Mouse (Mus musculus): Measurements from ENCODE around the gene Zc2hc1b. TPM values are rescaled to one million over a fixed set of nuclear protein-coding genes. Genes with fewer than 3 reads are reported as not detected.

Zc2hc1b gene
- polyA plus RNA-seq, 1 experiment, result not detected

- Histone ChIP-seq H3K4me3 (ENCODE audit: insufficient read depth, low read depth, low read length) (no peak overlapping the region), H3K27ac (ENCODE audit: insufficient read depth, low read depth, low read length) (no peak overlapping the region), H3K4me1 (ENCODE audit: control insufficient read depth, insufficient read depth, low read length) (no peaks in the 10 kb centered on the region)
- WGBS, result 77% methylated on average over 4 of the region's 4 CpGs
- no peak for TF ChIP-seq POLR2A (IDR thresholded peaks at IDR 0.05; ENCODE audit: insufficient read depth, low read depth, low read length)
- TF ChIP-seq CTCF (IDR thresholded peaks at IDR 0.05; ENCODE audit: insufficient read depth, low read depth, low read length), result no peak
Observed at GRCm38 (mm10) chr10:13160913-13161312, 16.9 kb downstream of the Zc2hc1b start.

DNA sequence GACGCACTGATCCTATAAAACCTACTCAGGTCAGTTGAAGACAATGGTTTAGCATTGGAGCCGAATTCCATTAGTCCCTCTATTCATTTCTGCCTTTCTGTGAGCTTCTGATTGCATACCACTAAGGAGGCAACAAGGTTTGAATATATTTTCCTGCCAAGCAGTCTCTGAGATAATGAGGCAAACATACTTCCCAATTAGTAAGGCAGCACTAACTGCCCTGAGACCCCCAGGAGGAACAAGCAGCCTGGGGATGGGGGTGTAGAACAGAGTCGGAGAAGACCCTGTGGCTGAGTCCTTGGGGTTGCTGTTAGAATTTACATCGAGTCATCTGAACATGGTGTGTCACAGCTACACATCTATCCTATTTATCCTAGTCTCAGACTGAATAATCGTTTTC lies 22.4 kb downstream of the Zc2hc1b start:
- no peak for TF ChIP-seq POLR2A (IDR thresholded peaks at IDR 0.05; ENCODE audit: insufficient read depth, low read depth, low read length)
- TF ChIP-seq CTCF (IDR thresholded peaks at IDR 0.05; ENCODE audit: insufficient read depth, low read depth, low read length), result no peak
- no peak overlapping the region for H3K4me3 ChIP-seq (ENCODE audit: insufficient read depth, low read depth, low read length)
- 51% methylated on average over 5 of the region's 5 CpGs for WGBS
- H3K4me1 ChIP-seq (ENCODE audit: control insufficient read depth, insufficient read depth, low read length), result no peaks in the 10 kb centered on the region
- no peak overlapping the region for H3K27ac ChIP-seq (ENCODE audit: insufficient read depth, low read depth, low read length)

- Histone ChIP-seq H3K4me3 (ENCODE audit: insufficient read depth, low read depth, low read length) (no peak overlapping the region), H3K4me1 (ENCODE audit: control insufficient read depth, insufficient read depth, low read length) (no peaks in the 10 kb centered on the region), H3K27ac (ENCODE audit: insufficient read depth, low read depth, low read length) (no peak overlapping the region)
- no peak for TF ChIP-seq CTCF (IDR thresholded peaks at IDR 0.05; ENCODE audit: insufficient read depth, low read depth, low read length)
- no peak for TF ChIP-seq POLR2A (IDR thresholded peaks at IDR 0.05; ENCODE audit: insufficient read depth, low read depth, low read length)
- WGBS, result 93% methylated on average over 4 of the region's 4 CpGs
Observed at GRCm38 (mm10) chr10:13152811-13153364, 24.9 kb downstream of the Zc2hc1b start.

DNA sequence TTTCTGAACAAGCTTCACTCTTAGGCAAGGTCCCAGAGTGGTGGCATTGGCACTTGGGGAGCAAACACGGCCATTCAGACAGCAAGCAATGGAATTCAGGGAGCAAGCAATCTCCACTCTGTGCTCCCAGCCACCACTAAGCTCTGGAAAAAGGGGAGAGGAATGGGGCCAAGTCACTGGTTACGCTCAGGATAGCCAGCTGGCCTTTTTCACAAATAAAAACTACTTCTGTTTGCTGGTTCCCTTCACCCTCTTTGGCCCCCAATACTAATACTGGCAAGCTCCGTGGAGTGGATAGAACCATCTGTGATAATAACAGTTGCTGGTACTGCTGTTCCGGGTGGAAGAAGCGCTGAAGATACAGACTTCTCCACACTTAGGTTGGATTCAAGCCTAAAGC lies 26.5 kb downstream of the Zc2hc1b start:
- no peak overlapping the region for H3K27ac ChIP-seq (ENCODE audit: insufficient read depth, low read depth, low read length)
- no peaks in the 10 kb centered on the region for H3K4me1 ChIP-seq (ENCODE audit: control insufficient read depth, insufficient read depth, low read length)
- H3K4me3 ChIP-seq (ENCODE audit: insufficient read depth, low read depth, low read length), result no peak overlapping the region
- TF ChIP-seq POLR2A (IDR thresholded peaks at IDR 0.05; ENCODE audit: insufficient read depth, low read depth, low read length), result no peak
- TF ChIP-seq CTCF (IDR thresholded peaks at IDR 0.05; ENCODE audit: insufficient read depth, low read depth, low read length), result no peak
- 43% methylated on average over 5 of the region's 5 CpGs for WGBS

GRCm38 (mm10) chr10:13150435-13150834 lies 27.4 kb downstream of the Zc2hc1b start:
- H3K27ac ChIP-seq (ENCODE audit: insufficient read depth, low read depth, low read length), result no peak overlapping the region
- H3K4me1 ChIP-seq (ENCODE audit: control insufficient read depth, insufficient read depth, low read length), result no peaks in the 10 kb centered on the region
- 82% methylated on average over 3 of the region's 3 CpGs for WGBS
- no peak overlapping the region for H3K4me3 ChIP-seq (ENCODE audit: insufficient read depth, low read depth, low read length)
- no peak for TF ChIP-seq CTCF (IDR thresholded peaks at IDR 0.05; ENCODE audit: insufficient read depth, low read depth, low read length)

- WGBS, result 84% methylated on average over 2 of the region's 2 CpGs
Observed at GRCm38 (mm10) chr10:13140434-13140833, 37.4 kb downstream of the Zc2hc1b start.

GRCm38 (mm10) chr10:13137906-13138305 lies 39.9 kb downstream of the Zc2hc1b start:
- Histone ChIP-seq H3K27ac (ENCODE audit: insufficient read depth, low read depth, low read length) (no peak overlapping the region), H3K4me1 (ENCODE audit: control insufficient read depth, insufficient read depth, low read length) (no peaks in the 10 kb centered on the region), H3K4me3 (ENCODE audit: insufficient read depth, low read depth, low read length) (no peak overlapping the region)
- no peak for TF ChIP-seq POLR2A (IDR thresholded peaks at IDR 0.05; ENCODE audit: insufficient read depth, low read depth, low read length)
- TF ChIP-seq CTCF (IDR thresholded peaks at IDR 0.05; ENCODE audit: insufficient read depth, low read depth, low read length), result no peak
- WGBS, result 74% methylated on average over 6 of the region's 6 CpGs

More at GRCm38 (mm10) chr10:13140434-13140833, 37.4 kb downstream of the Zc2hc1b start:
- Histone ChIP-seq H3K4me3 (ENCODE audit: insufficient read depth, low read depth, low read length) (no peak overlapping the region), H3K4me1 (ENCODE audit: control insufficient read depth, insufficient read depth, low read length) (no peaks in the 10 kb centered on the region), H3K27ac (ENCODE audit: insufficient read depth, low read depth, low read length) (no peak overlapping the region)
- TF ChIP-seq POLR2A (IDR thresholded peaks at IDR 0.05; ENCODE audit: insufficient read depth, low read depth, low read length) (no peak), CTCF (IDR thresholded peaks at IDR 0.05; ENCODE audit: insufficient read depth, low read depth, low read length) (no peak)

DNA sequence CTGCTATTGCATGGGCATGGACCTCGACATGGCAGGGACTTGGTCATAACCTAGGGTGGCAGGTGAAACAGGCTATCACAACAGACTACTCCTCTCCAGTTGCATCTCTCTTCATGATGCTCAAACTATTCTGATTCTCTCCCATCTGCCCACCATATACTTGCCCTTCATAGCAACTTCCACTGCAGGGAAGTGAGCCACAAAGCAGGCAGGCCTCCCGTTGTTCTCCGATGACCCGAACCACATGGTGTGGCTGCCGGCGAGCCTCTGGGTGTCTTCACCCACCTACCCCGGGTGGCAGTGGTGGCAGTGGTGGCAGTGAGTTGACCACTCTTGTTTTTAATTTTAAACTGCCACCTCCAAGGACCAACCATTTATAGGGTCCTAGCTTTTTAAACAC lies 42.1 kb downstream of the Zc2hc1b start:
- no peak overlapping the region for H3K4me3 ChIP-seq (ENCODE audit: insufficient read depth, low read depth, low read length)
- H3K27ac ChIP-seq (ENCODE audit: insufficient read depth, low read depth, low read length), result no peak overlapping the region
- no peaks in the 10 kb centered on the region for H3K4me1 ChIP-seq (ENCODE audit: control insufficient read depth, insufficient read depth, low read length)
- WGBS, result 97% methylated on average over 7 of the region's 7 CpGs
- TF ChIP-seq CTCF (IDR thresholded peaks at IDR 0.05; ENCODE audit: insufficient read depth, low read depth, low read length), result no peak
- no peak for TF ChIP-seq POLR2A (IDR thresholded peaks at IDR 0.05; ENCODE audit: insufficient read depth, low read depth, low read length)

DNA sequence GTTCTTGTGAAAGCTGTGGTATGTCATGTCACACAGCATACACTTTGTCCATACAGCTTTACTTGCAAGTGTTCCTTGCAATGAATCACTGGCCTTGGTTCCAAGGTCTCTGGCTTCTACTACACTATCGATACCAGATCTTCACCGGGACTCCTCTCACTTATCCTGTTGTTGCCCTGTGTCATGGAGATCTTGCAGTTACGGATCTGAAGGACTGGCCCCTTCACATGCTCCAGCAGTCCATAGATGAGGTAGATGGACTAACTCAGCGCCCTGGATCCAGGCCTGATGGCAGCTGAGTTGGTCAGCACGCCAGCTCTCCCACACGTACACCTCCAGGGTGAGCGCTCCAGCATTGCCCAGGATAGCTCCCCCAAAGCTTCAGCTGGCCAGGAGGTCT lies 42.5 kb downstream of the Zc2hc1b start:
- Histone ChIP-seq H3K4me3 (ENCODE audit: insufficient read depth, low read depth, low read length) (no peak overlapping the region), H3K27ac (ENCODE audit: insufficient read depth, low read depth, low read length) (no peak overlapping the region), H3K4me1 (ENCODE audit: control insufficient read depth, insufficient read depth, low read length) (no peaks in the 10 kb centered on the region)
- no peak for TF ChIP-seq CTCF (IDR thresholded peaks at IDR 0.05; ENCODE audit: insufficient read depth, low read depth, low read length)
- no peak for TF ChIP-seq POLR2A (IDR thresholded peaks at IDR 0.05; ENCODE audit: insufficient read depth, low read depth, low read length)
- 96% methylated on average over 7 of the region's 7 CpGs for WGBS

DNA sequence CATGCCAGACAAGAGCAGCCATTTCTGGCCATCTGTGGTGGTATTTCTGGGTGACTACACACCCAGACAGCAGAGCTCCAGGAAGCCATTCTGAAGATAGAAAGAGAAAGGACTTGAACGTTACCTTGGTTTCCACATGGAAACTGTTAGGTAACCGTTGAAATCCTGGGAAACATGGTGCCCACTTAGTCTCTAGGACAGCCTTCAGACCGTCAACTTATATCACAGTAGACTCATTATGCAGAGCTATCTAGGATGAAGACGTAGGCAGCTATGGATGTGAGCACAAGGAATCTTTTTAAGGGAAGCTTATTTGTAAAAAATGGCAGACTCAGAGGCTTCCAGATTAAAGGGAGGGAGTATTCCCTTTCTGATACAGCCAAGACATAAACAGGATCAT lies 44.0 kb downstream of the Zc2hc1b start:
- TF ChIP-seq POLR2A (IDR thresholded peaks at IDR 0.05; ENCODE audit: insufficient read depth, low read depth, low read length) (no peak), CTCF (IDR thresholded peaks at IDR 0.05; ENCODE audit: insufficient read depth, low read depth, low read length) (no peak)
- WGBS, result 90% methylated on average over 4 of the region's 4 CpGs
- no peak overlapping the region for H3K27ac ChIP-seq (ENCODE audit: insufficient read depth, low read depth, low read length)
- H3K4me3 ChIP-seq (ENCODE audit: insufficient read depth, low read depth, low read length), result no peak overlapping the region
- H3K4me1 ChIP-seq (ENCODE audit: control insufficient read depth, insufficient read depth, low read length), result no peaks in the 10 kb centered on the region

Data from olfactory bulb, adult 2 months (tissue).